Mouse (Mus musculus) thymus, adult 18-20 months (tissue): Measurements from ENCODE around the gene Bcr.
"Not testable (repeated sequence)": the region's sequence is repeated elsewhere in the genome, so short reads cannot be mapped to it uniquely, and the experiment has no call there.

ENCODE experiments used
- DNase-seq, 2 experiments: peaks; one replicate each; pipeline ENCODE4 v3.0.0; 2022; ENCODE audit warnings: mixed read lengths in 2 of 2

Bcr gene

DNA sequence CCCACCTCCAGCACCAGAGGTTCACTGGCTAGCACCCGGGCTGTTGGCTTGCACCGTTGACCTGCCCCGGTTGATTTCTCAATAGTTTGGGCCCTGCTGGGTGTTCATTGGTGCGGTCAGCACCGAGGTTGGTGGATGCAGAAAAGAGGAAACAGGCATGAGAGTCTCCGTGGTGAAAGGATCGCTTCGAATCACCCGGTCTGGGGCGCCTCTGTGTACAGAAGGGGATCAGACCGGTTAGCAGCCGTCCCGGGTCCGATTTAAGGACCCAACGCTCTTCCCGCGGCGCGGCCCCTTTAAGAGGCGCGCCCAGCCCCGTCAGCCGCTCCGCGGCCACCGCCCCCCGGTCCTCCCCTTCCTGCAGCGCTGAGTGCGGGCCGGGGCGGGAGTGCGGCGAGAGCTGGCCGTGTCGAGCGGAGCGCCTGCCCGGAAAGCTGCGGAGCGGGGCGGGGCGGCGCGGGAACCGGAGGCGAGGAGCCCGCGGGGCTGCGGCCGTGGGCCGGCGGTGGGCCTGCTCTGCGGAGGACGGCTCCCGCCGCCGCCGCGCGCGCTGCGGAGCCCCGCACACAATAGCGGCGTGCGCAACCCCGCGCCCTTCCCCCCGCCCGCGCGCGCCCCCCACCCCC is at the start of gene Bcr:
Gene Bcr, plus strand, starts transcription at position 376 of the 626 bp plus-strand sequence.
- DNase-seq, result peak; percentile 47 to 65

DNA sequence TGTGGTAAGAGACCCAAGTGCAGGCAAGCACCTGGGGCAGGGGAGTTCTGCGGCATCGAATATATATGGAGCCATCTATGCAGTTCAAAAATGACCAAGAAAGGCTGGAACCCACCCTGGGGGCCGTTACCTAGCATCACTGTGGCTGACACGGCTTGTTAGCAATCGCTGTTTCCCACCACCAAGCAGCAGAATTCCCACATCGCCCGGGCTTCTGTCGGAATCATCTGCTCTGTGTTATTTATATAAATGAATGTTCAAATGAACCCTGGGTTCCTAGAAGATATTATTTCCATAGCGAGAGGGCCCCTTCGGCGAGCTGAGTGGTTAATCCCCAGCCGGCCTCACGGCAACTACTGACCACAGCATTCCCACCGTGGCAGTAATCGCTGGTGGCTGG is 49.7 kb upstream of the Bcr start:
- DNase-seq, result no peak

DNA sequence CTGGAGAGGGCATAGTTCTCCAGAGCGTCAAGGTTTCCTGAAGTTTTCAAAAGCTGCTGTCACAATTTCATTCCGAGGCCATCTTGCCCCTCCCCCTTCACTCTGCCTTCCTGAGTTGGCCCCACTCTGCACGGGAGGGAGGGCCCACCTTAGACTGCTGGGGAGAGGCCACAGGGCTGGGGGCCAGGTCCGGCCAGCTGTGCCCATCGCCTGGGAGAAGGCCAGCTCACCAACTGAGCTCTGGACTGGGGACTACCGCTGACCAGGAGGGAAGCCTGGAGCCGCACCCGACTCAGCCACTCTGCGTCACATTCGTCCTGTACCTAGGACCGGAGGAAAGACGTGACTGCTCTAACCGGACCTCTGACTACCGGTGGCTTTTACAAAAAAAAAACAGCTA is 44.9 kb upstream of the Bcr start:
- DNase-seq, result no peak

DNA sequence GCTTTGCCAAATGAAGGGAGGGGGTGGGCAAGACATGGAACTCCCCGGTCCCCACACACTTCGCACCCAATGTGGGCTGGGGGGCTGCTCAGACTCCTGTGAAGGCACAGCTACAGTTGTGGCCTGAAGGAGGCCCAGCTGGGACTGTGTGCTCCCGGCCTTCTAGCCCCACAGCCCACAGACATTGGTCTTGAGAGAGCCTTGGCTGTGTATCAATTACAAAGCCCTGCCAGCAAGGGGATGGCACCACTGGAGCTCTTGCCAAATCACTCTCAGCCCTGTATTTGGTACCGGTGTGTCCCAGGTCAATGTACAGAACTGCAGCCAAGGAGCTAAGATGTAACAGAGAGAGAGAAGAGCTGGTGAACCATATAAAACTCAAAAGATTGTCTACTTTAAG is 43.9 kb upstream of the Bcr start:
- DNase-seq, result no peak

DNA sequence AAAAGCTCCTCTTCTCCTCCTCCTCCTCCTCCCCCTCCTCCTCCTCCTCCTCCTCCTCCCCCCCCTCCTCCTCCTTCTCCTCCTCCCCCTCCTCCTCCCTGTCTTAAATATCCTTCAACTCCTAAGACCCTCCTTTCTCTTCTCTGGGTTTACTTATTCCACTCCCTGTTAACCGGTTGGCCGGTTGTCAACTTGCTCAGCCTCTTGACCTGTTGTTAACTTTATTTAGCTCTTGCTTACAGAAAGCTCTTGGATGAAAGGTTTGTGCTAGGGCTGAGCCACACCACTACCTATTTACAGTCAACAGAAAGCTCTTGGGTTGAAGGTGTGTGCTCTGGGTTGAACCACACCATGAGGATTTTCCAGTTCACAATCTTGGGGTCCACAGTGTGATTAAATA is 40.1 kb upstream of the Bcr start:
- DNase-seq, result no peak

DNA sequence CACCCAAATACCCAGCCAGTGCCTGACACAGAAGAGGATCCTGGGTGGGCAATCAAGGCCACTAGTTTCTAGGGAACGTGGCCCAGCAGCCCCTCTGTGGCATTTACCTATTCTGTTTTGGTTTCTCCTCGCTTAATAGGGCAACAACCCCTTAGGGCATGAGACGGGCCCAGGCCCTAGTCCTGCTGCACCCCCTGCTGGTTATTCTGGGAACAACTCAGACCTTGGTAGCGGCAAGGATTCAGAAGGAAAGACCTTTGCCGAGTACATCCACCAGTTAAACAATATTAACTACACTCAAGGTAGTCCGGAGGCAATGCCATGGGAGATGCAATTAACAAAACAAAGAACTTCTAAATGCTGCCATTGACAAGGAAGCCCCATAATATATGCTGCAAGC is 39.3 kb upstream of the Bcr start:
- DNase-seq, result peak in 1 of 2 experiments; percentile 22

DNA sequence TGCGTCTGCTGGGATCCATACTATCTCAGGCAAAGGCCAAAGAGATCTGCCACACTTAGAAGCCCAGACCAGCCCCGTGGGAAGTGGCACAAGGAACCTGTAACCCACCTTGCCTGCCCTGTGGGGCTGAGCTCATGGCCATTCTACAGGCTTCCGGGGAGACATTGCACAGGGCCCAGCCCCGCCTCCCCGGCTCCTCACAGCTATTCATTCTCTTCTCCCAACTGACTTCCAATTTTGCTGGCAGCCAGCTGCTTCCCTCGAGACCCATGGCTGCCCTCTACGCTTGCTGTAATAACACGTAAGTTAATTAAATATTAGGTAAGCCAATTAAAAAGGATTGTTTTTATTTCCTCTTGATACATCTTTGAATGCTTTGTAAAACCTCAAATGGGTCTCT is 33.9 kb upstream of the Bcr start:
- no peak for DNase-seq

DNA sequence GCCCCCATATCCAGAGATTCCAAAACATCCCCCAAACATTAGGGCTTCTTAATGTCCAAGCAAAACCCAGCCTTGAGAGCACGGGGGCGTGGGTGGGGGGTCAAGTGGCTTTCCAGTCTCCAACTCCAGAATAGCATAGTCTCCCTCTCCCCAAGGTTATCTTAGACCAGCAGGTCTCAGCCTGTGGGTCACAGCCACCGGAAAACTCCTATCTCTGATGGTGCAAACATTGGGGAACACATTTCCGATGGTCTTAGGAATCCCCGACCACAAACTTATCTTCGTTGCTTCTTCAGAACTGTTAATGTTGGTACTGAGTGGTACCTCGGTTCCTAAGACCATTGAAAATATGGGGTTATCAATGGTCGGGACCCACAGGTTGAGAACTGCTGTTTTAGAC is 31.6 kb upstream of the Bcr start:
- no peak for DNase-seq

DNA sequence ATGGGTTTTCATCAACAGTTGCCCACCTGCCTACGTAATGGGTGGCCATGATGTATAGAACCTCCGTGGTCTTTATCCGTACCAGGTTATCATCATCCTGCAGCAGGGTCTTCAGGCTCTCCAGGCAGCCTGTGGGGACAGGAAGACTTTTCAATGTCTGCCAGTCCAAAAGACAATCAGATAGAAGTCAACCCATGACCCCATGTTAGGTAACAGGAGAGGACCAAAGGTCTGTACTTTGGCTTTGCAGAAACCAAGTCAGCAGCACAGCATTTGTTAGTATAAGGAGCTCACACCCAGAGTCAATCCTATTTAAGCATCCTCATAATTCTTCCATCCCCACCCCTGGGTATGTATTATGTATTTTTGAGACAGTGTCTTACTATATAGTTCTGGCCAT is 30.7 kb upstream of the Bcr start:
- DNase-seq, result no peak

DNA sequence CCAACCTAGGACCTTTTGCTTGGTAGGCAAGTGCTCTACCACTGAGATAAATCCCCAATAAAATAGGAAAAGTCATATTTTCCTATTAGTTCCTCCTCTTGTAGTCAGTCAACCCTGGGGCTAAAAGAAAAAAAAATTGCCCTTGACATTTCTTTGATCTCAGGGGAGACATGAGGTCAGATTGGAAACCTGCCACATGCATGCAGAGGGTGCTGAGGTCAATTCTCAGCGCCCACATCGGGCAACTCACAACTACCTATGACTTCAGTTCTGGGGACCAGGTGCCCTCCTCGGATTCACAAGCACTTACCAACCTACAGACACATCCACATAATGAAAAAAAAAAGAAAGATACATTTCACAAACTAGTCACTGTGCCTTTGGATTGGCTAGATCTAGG is 30.2 kb upstream of the Bcr start:
- no peak for DNase-seq

DNA sequence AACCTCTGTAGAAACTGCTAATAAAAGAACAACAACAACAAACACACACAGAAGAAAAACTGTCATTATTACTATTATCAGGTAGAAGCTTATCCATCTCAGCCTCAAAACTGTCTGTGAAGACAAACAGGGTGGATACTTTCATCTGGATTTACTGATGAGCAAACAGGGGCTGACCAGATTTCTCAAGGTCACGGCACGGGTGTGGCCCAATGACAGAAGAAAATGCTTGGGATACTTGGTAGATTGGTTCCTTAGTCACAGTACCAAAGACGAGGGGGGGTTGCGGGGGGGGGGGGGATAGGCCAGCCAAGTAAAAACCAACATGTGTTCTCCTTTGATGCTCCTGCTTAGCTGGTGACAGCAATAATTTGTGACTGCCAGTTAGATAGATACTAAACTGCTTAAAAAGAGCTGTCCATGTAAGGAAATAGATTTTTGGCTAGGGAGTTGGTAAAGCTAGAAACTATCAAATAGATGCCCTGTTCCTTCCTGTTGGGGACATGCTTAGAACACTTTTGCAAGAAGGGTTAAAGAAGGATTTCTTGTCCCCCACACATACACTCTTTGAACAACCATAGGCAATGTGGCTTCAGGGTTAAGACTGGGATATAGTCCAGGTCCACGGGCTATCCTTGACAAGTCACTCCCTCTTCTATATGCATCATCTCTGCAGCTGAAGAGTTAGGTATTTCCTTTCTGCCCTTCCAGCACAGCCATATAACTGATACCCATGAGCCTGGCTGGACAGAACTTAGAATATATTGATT is 28.9 kb upstream of the Bcr start:
- DNase-seq, result no peak

DNA sequence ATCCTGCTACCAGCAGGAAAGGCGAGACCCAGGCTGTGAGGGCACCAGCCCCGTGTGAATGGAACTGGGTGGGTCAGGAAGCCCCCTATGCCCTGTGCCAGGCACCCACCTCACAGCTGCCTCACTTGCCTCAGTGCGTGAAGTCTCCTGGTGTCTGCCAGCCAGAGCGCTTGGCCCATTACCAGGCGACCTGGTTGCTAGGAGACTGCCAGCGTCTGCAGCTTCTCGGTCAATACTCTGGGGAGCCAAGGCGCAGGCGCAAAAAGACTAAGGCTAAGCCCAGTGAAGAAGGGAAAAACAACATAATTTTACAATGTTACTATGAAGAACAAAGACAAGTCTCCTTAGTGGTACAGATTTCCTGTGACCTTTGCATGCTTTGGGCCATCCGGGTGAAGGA is 28.0 kb upstream of the Bcr start, which contains the start of gene Rsph14:
Gene Rsph14, minus strand, starts transcription at position 192 of the 400 bp plus-strand sequence.
- DNase-seq, result no peak

DNA sequence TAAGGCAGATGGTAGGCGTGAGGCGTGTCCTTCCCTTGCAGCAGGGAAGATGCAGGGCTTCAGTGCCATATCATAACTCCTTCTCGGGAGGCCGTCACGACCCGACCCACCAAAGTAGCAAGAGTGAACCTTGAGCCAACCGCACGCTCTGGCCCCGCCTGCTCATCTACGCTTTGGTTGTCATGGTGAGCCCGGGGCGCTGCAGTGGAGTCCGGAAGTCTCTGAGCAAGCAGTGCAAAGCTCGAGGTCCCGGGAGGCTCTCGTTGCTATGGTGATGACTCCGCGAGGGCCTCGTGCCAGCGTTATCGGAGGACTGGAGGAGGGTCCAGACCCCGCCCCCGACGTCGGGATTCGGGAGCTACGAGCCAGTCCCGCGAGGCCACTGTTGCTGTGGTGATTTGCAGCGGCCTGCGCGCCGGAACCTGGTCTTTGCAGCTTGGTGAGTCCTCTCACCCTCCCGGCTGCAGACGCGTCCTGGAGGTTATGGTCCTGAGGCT is 23.5 kb upstream of the Bcr start, which contains the start of gene Rab36:
Gene Rab36, plus strand, starts transcription at position 176 of the 497 bp plus-strand sequence.
- DNase-seq, result peak; percentile 74 to 82

DNA sequence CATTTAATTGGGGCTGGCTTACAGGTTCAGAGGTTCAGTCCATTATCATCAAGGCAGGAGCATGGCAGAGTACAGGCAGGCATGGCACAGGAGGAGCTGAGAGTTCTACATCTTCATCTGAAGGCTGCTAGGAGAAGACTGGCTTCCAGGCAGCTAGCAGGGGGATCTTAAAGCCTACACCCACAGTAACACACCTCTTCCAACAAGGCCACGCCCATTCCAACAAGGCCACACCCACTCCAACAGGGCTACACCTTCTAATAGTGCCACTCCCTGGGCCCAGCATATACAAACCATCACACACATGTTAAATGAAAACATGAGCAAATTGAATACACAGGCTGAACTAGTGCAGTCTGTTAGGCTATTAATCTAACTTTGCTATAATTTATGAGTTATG is 18.3 kb upstream of the Bcr start:
- not testable (repeated sequence) for DNase-seq

DNA sequence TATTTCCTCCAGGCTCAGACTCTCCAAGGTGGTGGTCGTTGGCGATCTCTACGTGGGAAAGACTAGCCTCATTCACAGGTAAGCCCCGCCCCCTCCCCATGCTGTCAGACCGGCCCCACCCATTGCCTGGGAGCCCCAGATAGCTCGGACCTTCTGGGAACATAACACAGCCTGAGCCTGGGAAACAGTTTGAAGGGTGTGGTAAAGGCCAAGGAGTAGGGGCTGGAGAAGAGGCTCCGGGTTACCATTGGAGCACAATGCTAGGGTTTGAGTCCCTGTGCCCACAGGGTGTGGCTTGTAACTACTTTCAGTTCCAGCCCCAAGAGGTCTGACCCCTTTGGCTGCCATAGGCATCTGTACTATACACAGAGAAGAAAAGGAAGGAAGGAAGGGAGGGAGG is 15.9 kb upstream of the Bcr start:
- no peak for DNase-seq

DNA sequence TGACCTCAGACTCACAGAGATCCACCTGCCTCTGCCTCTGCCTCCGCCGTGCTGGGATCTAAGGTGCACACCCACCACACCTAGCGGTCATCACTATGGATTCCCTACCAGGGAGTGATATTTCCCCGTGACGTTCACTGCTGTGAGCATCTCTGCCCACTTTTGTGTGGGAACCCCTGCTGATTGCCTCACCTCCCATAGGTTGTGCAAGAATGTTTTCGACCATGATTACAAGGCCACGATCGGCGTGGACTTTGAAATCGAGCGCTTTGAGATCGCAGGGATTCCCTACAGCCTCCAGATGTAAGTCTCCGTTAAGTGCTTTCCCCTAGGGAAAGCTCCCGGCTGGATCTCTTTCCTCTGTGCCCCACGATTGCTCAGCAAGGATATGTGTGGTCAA is 14.6 kb upstream of the Bcr start:
- no peak for DNase-seq

DNA sequence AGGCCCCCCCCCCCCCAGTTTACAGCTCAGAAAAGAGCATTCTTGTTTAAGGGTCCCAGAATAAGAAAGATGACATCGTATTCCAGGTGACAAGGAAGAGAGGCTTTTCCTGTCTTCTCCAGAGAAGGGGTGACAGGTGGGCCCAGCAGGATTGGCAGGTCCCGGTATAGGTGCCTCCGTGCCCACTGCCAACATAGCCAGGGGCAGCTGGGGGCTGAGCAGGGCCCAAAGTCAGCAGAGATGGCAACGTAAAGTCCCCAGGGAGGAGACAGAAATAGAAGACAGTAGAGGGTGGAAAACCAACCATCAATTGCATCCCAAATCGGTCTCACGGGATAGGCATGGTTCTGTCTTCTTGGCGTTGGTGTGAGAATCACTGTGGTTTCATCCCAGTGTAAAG is 11.7 kb upstream of the Bcr start:
- DNase-seq, result no peak

DNA sequence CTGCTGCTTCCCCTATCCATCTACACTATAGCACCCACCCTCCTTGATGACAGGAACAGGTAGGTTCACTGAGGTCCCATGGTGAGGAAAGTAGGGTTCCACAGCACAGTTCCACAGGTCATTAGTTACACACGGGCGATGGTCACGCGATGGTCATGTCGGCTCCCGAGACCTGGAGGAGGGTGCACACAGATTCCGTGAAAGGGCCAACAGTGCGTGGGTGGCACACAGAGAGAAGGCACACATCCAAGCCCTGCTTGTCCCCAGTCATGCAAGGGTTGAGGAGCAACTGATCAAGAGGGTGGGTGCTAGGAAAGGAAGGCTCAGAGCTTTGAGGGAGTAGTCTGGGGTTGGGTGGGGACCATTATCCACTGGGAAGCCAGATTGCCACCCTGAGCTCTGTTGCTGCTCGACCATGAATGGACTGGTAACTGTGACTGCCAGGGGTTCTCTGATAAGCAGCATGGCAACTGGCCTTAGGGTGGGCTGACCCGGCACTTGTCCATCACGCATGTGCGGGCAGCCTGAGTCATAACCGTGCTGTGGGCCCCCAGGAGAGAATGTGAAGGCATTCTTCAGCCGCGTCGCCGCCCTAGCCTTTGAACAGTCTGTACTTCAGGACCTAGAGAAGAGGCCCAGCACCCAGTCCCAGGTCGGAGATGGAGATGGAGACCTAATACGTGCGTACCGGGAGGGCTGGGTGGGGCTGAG is 8.9 kb upstream of the Bcr start:
- no peak for DNase-seq

DNA sequence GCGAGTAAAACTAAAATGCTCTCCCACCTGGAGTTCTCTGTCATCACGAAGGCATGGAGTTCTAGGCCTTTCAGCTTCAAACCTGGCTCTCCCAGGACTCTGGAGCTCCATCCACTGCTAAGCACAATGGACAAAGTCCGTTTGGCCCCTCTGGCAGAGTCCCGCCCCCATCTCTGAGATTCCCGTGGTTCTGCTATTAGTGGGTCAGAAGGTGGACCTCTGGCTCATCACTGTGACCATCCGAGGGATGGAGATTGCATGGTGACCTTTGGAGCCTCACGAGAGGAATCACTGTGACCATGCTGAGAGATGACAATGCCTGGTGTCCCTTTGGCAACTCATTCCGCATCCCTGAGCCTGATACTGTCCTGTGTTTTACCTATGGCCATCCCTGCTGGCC is 7.5 kb upstream of the Bcr start:
- no peak for DNase-seq

DNA sequence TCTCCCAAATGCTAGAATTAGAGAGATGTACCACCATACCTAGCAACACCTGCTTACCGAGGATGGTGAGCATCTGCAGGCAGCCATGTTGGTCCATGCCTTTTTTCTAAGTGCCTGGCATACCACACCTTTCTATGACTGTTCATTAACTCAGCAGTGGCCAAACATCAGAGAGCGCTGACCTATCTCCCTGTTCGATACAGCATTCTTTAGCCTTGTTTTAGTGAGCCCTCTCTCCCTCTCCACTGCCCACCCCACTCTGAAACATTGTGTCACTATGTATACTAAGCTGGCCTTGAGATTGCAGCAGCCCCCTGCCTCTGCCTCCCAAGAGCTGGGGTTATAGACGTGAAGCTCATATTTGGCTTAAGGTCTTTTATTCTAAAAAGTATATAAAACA is 6.7 kb upstream of the Bcr start:
- no peak for DNase-seq

DNA sequence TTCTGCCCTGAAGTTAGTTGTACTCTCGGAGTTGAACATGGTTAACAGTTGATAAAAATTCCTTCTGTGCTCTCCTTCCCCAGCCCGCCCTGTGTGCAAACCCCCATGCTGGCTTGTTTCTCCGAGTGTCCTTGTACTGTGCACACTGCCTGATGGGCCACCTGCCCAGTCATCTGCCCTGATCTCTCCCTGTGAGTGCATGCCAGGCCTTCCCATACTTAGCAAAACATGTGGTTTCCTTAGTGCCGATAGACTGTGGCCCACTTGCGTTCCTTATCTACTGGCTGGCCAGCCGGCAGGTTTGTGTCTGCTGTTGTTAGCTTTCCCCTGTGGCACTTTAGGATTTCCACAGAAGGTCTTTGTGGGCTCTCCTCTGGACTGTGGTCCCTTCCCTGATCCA is 6.3 kb upstream of the Bcr start:
- DNase-seq, result no peak

DNA sequence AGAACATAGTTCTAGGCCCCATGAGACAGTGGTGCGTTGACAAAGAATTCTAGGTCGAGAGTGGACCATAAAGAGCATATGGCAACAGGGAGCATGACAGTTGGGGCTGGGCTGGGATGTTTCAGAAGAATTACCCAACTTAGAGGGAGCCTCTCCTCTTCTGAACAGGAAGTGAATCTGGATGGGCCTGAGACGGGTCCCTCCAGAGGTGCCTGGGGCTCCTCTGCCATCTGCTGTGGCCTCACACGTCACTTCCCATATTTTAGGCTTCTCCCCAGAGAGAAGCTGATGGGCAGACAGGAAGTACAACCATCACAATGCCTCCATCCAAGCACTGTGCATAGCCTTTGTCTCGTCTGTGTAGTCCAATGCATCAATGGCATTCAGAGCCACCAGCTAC is 4.7 kb upstream of the Bcr start:
- no peak for DNase-seq

DNA sequence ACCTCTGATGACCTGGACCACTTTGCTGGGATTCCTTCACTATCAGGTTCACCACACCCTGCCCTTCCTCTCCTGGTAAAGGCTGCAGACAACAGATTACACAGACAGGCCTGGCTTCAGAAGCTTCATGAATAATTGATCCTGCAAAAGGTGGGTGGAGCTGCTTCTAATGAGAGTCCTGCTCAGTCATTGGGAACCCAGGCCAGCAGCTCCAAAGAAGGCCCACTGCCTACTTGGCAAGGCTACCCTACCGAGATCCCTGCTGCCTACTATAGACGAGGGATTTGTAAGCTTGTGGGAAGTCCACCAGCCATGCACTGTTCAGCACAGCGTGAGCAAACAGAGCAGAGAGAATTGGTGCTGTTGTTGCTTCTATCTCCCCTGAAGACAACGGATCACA is 4.1 kb upstream of the Bcr start:
- DNase-seq, result no peak

DNA sequence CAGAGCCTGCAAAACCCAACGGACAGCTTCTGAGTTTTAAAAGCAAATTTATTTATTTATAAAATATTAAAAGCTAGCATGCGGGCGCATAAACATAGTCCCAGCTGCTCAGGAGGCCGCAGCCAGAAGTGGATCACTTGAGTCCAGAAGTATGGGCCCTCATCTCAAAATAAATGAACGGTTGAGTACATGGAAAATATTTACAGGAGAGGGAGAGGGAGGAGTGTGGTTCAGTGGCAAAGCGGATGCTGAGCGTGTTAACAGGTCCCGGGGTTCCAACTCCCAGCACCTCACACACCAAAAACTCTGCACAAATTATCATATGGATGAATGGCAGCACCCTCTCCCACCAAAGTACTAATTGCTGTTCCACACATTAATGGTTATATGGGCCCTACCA is 2.1 kb upstream of the Bcr start:
- DNase-seq, result no peak
